Comparison of ENCODE assay signal across 9 mouse cellular contexts in the genomic region with DNA sequence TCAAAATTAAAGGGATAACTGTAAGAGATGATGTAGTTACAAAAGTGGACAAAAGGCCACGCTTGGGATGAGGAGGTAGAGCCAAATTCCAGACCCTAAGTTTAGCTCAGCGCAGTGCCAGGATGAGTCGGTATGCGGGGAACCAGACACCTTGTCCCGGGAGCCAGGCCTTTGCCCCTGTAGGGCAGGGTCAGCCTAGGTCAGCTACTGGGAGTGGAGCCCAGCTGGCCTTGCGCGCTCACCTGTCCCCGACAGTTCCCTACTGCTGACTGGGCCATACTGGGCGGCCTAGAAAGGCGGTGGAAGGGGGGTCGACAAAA. TPM values are rescaled to one million over a fixed set of nuclear protein-coding genes. Genes with fewer than 3 reads are reported as not detected.
A peak's percentile ranks its signal among the peaks of the same experiment; 100 is the strongest.
DNase-seq lines count a peak whose midpoint lies in the region; ATAC-seq and TF ChIP-seq lines count a peak whose summit lies in the region.
"Had no signal": no experiment of that assay in that cellular context is flagged by ENCODE, and none has a peak within 500 bp of the region (broad histone marks: within the 10 kb centered on the region; RNA-seq: fewer than 3 reads in every experiment).

No protein-coding gene starts in this region.

- DNase-seq in layer of hippocampus, adult 2 months (ENCODE audit: low spot score in 2 of 2), result no peak
- no peak for DNase-seq in layer of hippocampus, postnatal 14 days (ENCODE audit: low spot score in 2 of 2)
- no peak for DNase-seq in midbrain, postnatal 0 days (ENCODE audit: low spot score)
- DNase-seq in layer of hippocampus, adult 9-11 months, result no peak
- no peak for DNase-seq in adrenal gland, adult 18-20 months (ENCODE audit: low spot score in 2 of 2)
- no peak for DNase-seq in left cerebral cortex, postnatal 36 days (ENCODE audit: low spot score in 2 of 2)

- 0 out of 2 replicates have a peak, but pooled peaks have one; percentile 0 for ATAC-seq in forebrain, embryonic 15.5 days (replicated peaks)
- ATAC-seq in kidney, embryonic 15.5 days (replicated peaks; ENCODE audit: low FRiP score), result peak; percentile 4; the same call in 1 of the 2 replicates
- ATAC-seq in midbrain, postnatal 0 days (ENCODE audit: low FRiP score), result 0 out of 2 replicates have a peak, but pooled peaks have one; percentile 5

- peaks cover 22% of the 10 kb centered on the region for H3K4me1 ChIP-seq in forebrain, embryonic 15.5 days
- peaks cover 24% of the 10 kb centered on the region for H3K4me1 ChIP-seq in kidney, embryonic 15.5 days
- no peaks in the 10 kb centered on the region for H3K4me1 ChIP-seq in midbrain, postnatal 0 days (ENCODE audit: insufficient read depth, low read length)

- TF ChIP-seq CTCF in layer of hippocampus, adult 2 months (conservative IDR thresholded peaks at IDR 0.05), result no peak
- no peak for TF ChIP-seq CTCF in midbrain, postnatal 0 days (IDR thresholded peaks at IDR 0.05)

- 9% methylated on average over 11 of the region's 11 CpGs for WGBS in forebrain, embryonic 15.5 days
- 7% methylated on average over 11 of the region's 11 CpGs for WGBS in kidney, embryonic 15.5 days
- WGBS in midbrain, postnatal 0 days, result 11% methylated on average over 11 of the region's 11 CpGs

- no peaks in the 10 kb centered on the region for H3K27me3 ChIP-seq in forebrain, embryonic 15.5 days
- peaks cover 7% of the 10 kb centered on the region; the same call in 1 of the 2 replicates for H3K27me3 ChIP-seq in kidney, embryonic 15.5 days
- H3K27me3 ChIP-seq in midbrain, postnatal 0 days (ENCODE audit: insufficient read depth, low read length), result no peaks in the 10 kb centered on the region
- H3K27me3 ChIP-seq: Patski had no signal

- no peaks in the 10 kb centered on the region for H3K36me3 ChIP-seq in forebrain, embryonic 15.5 days
- H3K36me3 ChIP-seq in kidney, embryonic 15.5 days, result no peaks in the 10 kb centered on the region
- no peaks in the 10 kb centered on the region for H3K36me3 ChIP-seq in midbrain, postnatal 0 days (ENCODE audit: insufficient read depth, low read length)

- H3K9me3 ChIP-seq in forebrain, embryonic 15.5 days, result no peaks in the 10 kb centered on the region
- H3K9me3 ChIP-seq in kidney, embryonic 15.5 days (replicated peaks), result no peaks in the 10 kb centered on the region
- H3K9me3 ChIP-seq in midbrain, postnatal 0 days (ENCODE audit: low read length), result no peaks in the 10 kb centered on the region

- intact Hi-C loops in left cerebral cortex, postnatal 36 days (cut with DNase I), result no loop called here

- peak overlapping the region; percentile 70; the same call in 1 of the 2 replicates for H3K27ac ChIP-seq in layer of hippocampus, adult 2 months
- H3K27ac ChIP-seq in forebrain, embryonic 15.5 days (replicated peaks), result 0 out of 2 replicates have a peak overlapping the region, but pooled peaks have one; percentile 63
- 0 out of 2 replicates have a peak overlapping the region, but pooled peaks have one; percentile 68 for H3K27ac ChIP-seq in kidney, embryonic 15.5 days
- peak overlapping the region; percentile 78 for H3K27ac ChIP-seq in midbrain, postnatal 0 days (ENCODE audit: low read depth, low read length)

- peak overlapping the region; percentile 85 for H3K4me3 ChIP-seq in layer of hippocampus, adult 2 months
- H3K4me3 ChIP-seq in forebrain, embryonic 15.5 days, result peak overlapping the region; percentile 97
- H3K4me3 ChIP-seq in kidney, embryonic 15.5 days (replicated peaks), result peak overlapping the region; percentile 89
- peak overlapping the region; percentile 86 for H3K4me3 ChIP-seq in midbrain, postnatal 0 days (ENCODE audit: low read depth, low read length)

- H3K4me2 ChIP-seq in forebrain, embryonic 15.5 days (replicated peaks), result peak overlapping the region; percentile 89
- H3K4me2 ChIP-seq in kidney, embryonic 15.5 days, result peak overlapping the region; percentile 86
- peak overlapping the region; percentile 85 for H3K4me2 ChIP-seq in midbrain, postnatal 0 days (ENCODE audit: low read depth, low read length, poor library complexity, severe bottlenecking)

- peak overlapping the region; percentile 75 for H3K9ac ChIP-seq in forebrain, embryonic 15.5 days (replicated peaks)
- H3K9ac ChIP-seq in kidney, embryonic 15.5 days, result peak overlapping the region; percentile 72
- H3K9ac ChIP-seq in midbrain, postnatal 0 days (replicated peaks; ENCODE audit: low read length, poor library complexity, severe bottlenecking), result peak overlapping the region; percentile 77

RNA-seq across cellular contexts. Expression of gene Gm12184, which starts 10.5 kb away (rescaled TPM):
- 1 to 10 TPM in 1 of 2 experiments, under 1 TPM in 1; 0.79 to 1.3 TPM for total RNA-seq in layer of hippocampus, adult 2 months (2021)
- 1 to 10 TPM; 1.4 to 1.9 TPM for total RNA-seq in layer of hippocampus, postnatal 14 days (2021)
- polyA plus RNA-seq in forebrain, embryonic 15.5 days (2015; fragmentation: Nextera tagmentation; extraction: Ambion mirVana), result 4.5 and 5.8 TPM in 2 replicates
- polyA plus RNA-seq in kidney, embryonic 15.5 days (2015; fragmentation: Nextera tagmentation; extraction: Ambion mirVana), result 1.6 and 2.9 TPM in 2 replicates
- total RNA-seq in midbrain, postnatal 0 days (2014; rRNA removed), result 4.3 and 8.2 TPM in 2 replicates
- polyA plus RNA-seq in midbrain, postnatal 0 days (2015; fragmentation: Nextera tagmentation; extraction: Ambion mirVana), result 2.4 and 3.0 TPM in 2 replicates
- 1 to 10 TPM in 1 of 2 experiments, under 1 TPM in 1; 0.76 to 3.1 TPM for total RNA-seq in adrenal gland, adult 18-20 months (2021)
- total RNA-seq in left cerebral cortex, postnatal 36 days (2021), result 1 to 10 TPM; 1.3 to 3.0 TPM

RNA-seq across cellular contexts. Expression of gene Trim7, which starts 11.0 kb away (rescaled TPM):
- 1 to 10 TPM; 2.6 to 2.8 TPM for total RNA-seq in layer of hippocampus, adult 2 months (2021)
- total RNA-seq in layer of hippocampus, postnatal 14 days (2021), result 1 to 10 TPM; 2.4 to 3.3 TPM
- polyA plus RNA-seq in forebrain, embryonic 15.5 days (2015; fragmentation: Nextera tagmentation; extraction: Ambion mirVana), result 1.4 and 1.7 TPM in 2 replicates
- polyA plus RNA-seq in kidney, embryonic 15.5 days (2015; fragmentation: Nextera tagmentation; extraction: Ambion mirVana), result 3.7 and 4.0 TPM in 2 replicates
- 7.7 and 8.6 TPM in 2 replicates for total RNA-seq in midbrain, postnatal 0 days (2014; rRNA removed)
- 3.4 and 3.7 TPM in 2 replicates for polyA plus RNA-seq in midbrain, postnatal 0 days (2015; fragmentation: Nextera tagmentation; extraction: Ambion mirVana)
- 1 to 10 TPM; 3.6 to 9.8 TPM for total RNA-seq in adrenal gland, adult 18-20 months (2021)
- total RNA-seq in left cerebral cortex, postnatal 36 days (2021), result 1 to 10 TPM; 2.5 to 3.0 TPM

RNA-seq across cellular contexts. Expression of gene Trim41, which starts 19.8 kb away (rescaled TPM):
- total RNA-seq in layer of hippocampus, adult 2 months (2021), result 10 to 100 TPM; 56.8 to 61.5 TPM
- 10 to 100 TPM; 47.1 to 48.6 TPM for total RNA-seq in layer of hippocampus, postnatal 14 days (2021)
- polyA plus RNA-seq in forebrain, embryonic 15.5 days (2015; fragmentation: Nextera tagmentation; extraction: Ambion mirVana), result 6.0 and 6.3 TPM in 2 replicates
- polyA plus RNA-seq in kidney, embryonic 15.5 days (2015; fragmentation: Nextera tagmentation; extraction: Ambion mirVana), result 6.6 and 7.0 TPM in 2 replicates
- total RNA-seq in midbrain, postnatal 0 days (2014; rRNA removed), result 38.9 and 41.5 TPM in 2 replicates
- polyA plus RNA-seq in midbrain, postnatal 0 days (2015; fragmentation: Nextera tagmentation; extraction: Ambion mirVana), result 5.0 and 5.1 TPM in 2 replicates
- total RNA-seq in adrenal gland, adult 18-20 months (2021), result 10 to 100 TPM; 45.9 to 48.9 TPM
- total RNA-seq in left cerebral cortex, postnatal 36 days (2021), result 10 to 100 TPM; 61.2 to 62.1 TPM

RNA-seq across cellular contexts. Expression of gene Irgm1, which starts 34.5 kb away (rescaled TPM):
- total RNA-seq in layer of hippocampus, adult 2 months (2021), result 1 to 10 TPM; 3.6 to 4.3 TPM
- total RNA-seq in layer of hippocampus, postnatal 14 days (2021), result 1 to 10 TPM; 4.2 to 5.2 TPM
- 1.6 and 1.9 TPM in 2 replicates for polyA plus RNA-seq in forebrain, embryonic 15.5 days (2015; fragmentation: Nextera tagmentation; extraction: Ambion mirVana)
- polyA plus RNA-seq in kidney, embryonic 15.5 days (2015; fragmentation: Nextera tagmentation; extraction: Ambion mirVana), result 15.2 and 15.5 TPM in 2 replicates
- total RNA-seq in midbrain, postnatal 0 days (2014; rRNA removed), result 6.2 and 7.6 TPM in 2 replicates
- 4.9 and 5.8 TPM in 2 replicates for polyA plus RNA-seq in midbrain, postnatal 0 days (2015; fragmentation: Nextera tagmentation; extraction: Ambion mirVana)
- total RNA-seq in adrenal gland, adult 18-20 months (2021), result 10 to 100 TPM; 16.6 to 27.6 TPM
- total RNA-seq in left cerebral cortex, postnatal 36 days (2021), result 1 to 10 TPM; 5.2 to 6.2 TPM

RNA-seq across cellular contexts. Expression of gene Rack1, which starts 36.8 kb away (rescaled TPM):
- total RNA-seq in layer of hippocampus, adult 2 months (2021), result 100 to 1,000 TPM; 226 to 240 TPM
- 100 to 1,000 TPM; 285 to 287 TPM for total RNA-seq in layer of hippocampus, postnatal 14 days (2021)
- 475 and 481 TPM in 2 replicates for polyA plus RNA-seq in forebrain, embryonic 15.5 days (2015; fragmentation: Nextera tagmentation; extraction: Ambion mirVana)
- 775 and 792 TPM in 2 replicates for polyA plus RNA-seq in kidney, embryonic 15.5 days (2015; fragmentation: Nextera tagmentation; extraction: Ambion mirVana)
- 932 and 1,043 TPM in 2 replicates for total RNA-seq in midbrain, postnatal 0 days (2014; rRNA removed)
- polyA plus RNA-seq in midbrain, postnatal 0 days (2015; fragmentation: Nextera tagmentation; extraction: Ambion mirVana), result 317 and 331 TPM in 2 replicates
- total RNA-seq in adrenal gland, adult 18-20 months (2021), result 100 to 1,000 TPM; 582 to 604 TPM
- 100 to 1,000 TPM; 215 to 226 TPM for total RNA-seq in left cerebral cortex, postnatal 36 days (2021)
